Mouse (Mus musculus) mesoderm, embryonic 11.5 days (tissue): Measurements from ENCODE around the gene Lrriq4.
"Not testable (repeated sequence)": the region's sequence is repeated elsewhere in the genome, so short reads cannot be mapped to it uniquely, and the experiment has no call there.

ENCODE experiments used
- DNase-seq: peaks from one replicate; pipeline ENCODE4 v3.0.0-alpha.2; 2012; ENCODE audit warnings: low read depth, low spot score

Gene Lrriq4

GRCm38 (mm10) chr3:30683190-30683589 is 38.9 kb downstream of the Lrriq4 start:
- no peak for DNase-seq

- DNase-seq: no peak
These were observed 42.9 kb downstream of the Lrriq4 start for GRCm38 (mm10) chr3:30687216-30687615.

GRCm38 (mm10) chr3:30690976-30691375 is 46.7 kb downstream of the Lrriq4 start:
- DNase-seq: no peak

- DNase-seq: no peak
These were observed 51.4 kb downstream of the Lrriq4 start for GRCm38 (mm10) chr3:30695661-30696060.

GRCm38 (mm10) chr3:30696346-30696745 is 52.0 kb downstream of the Lrriq4 start:
- DNase-seq: peak; percentile 85

GRCm38 (mm10) chr3:30697891-30698290 is 53.6 kb downstream of the Lrriq4 start:
- DNase-seq: no peak

DNA sequence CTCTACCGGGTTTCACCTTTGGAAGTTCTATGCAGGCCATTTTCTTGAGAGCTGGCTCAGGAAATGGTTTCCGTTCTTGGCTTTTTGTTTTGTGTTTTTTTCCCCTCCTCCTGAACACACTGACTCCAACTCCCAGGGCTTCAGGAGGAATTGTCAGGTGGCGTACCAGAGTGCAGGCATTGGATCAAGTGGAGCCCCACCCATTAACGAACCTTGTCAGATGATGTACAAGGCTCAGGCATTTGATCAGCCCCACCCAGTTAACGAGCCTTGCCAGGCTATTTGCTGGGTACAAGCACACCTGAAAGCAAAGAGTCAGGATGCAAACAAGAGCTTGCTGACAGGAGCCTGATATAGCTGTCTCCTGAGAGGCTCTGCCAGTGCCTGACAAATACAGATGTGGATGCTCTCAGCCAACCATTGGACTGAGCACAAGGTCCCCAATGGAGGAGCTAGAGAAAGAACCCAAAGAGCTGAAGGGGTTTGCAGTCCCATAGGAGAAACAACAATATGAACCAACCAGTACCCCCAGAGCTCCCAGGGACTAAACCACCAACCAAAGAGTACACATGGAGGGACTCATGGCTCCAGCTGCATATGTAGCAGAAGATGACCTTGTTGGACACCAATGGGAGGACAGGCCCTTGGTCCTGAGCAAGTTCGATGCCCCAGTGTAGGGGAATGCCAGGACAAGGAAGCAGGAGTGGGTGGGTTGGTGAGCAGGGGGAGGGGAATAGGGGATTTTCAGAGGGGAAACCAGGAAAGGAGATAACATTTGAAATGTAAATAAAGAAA is 55.6 kb downstream of the Lrriq4 start, which contains the start of gene Lrrc31:
TSS of gene Lrrc31 (minus strand) at position 133 of the 795 bp plus-strand sequence.
- not testable (repeated sequence) for DNase-seq

GRCm38 (mm10) chr3:30705977-30706376 is 61.7 kb downstream of the Lrriq4 start:
- DNase-seq: no peak

- DNase-seq: no peak
These were observed 62.4 kb downstream of the Lrriq4 start for GRCm38 (mm10) chr3:30706614-30707276.

GRCm38 (mm10) chr3:30710191-30710590 is 65.9 kb downstream of the Lrriq4 start:
- DNase-seq: no peak

- no peak for DNase-seq
These were observed 69.0 kb downstream of the Lrriq4 start for GRCm38 (mm10) chr3:30713334-30713733.

DNA sequence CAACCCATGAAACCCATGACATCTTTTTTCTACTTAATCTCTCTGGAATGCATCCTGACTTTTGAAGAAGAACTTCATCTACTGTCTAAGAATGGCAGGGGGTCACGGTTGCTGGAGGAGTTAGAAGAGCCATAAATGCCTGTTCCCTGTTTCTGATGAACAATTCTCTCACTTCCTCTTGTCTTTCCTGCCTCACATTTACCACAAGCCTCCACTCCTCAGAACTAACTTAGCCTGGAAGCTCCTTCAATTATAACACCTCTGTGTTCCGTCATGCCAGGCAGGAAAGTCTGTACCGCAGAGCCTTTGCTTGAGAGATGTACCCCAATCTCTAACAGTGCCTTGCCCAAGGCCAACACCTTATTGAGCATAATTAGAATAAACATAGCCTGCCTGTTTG is 74.3 kb downstream of the Lrriq4 start:
- DNase-seq: no peak
